Mouse (Mus musculus): ENCODE measurements around the gene Jdp2. TPM values are rescaled to one million over a fixed set of nuclear protein-coding genes. Genes with fewer than 3 reads are reported as not detected.
"Not testable (repeated sequence)": the region's sequence is repeated elsewhere in the genome, so short reads cannot be mapped to it uniquely, and the experiment has no call there.

Jdp2 gene
- total RNA-seq, 2 experiments from 2014 or later: 74.8 to 77.6 TPM

DNA sequence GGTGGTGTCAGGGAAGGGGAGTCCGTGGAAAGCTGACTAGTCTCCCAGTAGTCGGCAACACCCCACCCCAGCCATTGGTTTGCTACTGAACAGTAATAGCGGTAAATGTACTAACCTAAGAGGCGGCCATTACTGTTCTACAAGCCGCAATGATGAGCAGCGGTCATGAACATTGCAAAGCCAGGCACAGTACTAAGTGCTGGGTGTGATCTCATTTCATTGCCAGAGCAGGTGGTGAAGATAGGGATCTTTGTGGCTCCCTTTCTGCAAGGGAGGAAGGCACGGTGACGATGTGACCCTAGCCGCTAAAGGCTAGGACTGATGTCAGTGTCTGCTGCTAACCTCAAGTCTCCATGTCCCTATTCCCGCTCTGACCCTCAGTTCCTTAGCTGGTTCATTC is 33.5 kb downstream of the Jdp2 start:
- DNase-seq (ENCODE audit: low spot score in 2 of 2): no peak

DNA sequence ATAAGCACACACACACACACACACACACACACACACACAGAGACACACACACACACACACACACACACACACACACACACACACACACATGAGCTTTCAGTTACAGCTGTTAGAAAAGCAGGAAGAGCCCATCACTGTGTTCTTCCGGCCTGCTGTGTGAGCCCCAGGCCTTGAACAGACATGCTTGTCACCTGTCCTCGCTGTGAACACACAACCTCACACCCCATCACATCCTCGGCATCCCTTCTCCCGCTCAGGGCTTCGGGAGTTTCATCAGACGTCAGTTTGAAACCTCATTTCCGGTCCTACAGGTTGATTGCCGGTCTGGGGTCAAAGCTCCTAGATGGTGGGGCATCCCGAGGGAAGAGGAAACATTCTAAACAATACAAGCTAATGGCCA is 39.1 kb downstream of the Jdp2 start:
- no peak for DNase-seq (ENCODE audit: low spot score in 2 of 2)

DNA sequence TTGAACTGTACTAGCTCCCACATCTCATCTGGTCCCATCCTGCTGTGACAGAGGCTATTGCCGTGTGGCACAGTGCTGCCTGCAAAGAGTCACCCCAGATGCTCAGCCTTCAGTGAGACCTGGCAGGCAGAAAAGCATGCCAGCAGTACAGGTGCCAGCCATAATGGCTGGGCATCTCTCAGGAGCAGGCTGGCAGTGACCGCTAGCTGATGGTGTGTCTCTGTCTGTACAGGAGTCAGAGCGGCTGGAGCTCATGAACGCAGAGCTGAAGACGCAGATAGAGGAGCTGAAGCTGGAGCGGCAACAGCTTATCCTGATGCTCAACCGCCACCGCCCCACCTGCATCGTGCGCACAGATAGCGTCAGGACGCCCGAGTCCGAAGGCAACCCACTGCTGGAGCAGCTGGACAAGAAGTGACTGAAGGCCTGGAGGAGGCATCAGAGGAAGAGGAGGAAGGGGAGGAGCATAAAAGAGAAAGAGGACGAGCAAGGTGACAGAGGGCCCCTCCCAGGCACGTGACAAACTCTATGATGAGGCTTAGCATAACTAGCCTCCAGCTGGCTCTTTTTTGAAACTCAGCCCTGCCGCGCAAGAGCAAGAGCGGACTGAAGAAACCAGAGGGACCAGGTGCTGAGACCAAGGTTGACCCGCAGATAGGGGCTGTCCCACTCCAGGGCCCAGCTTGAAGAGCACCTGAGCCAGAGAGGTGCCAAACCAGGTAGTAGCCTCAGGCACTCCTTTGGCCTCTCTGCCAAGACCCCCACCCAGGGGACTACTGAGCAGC is 39.9 kb downstream of the Jdp2 start:
- DNase-seq (ENCODE audit: low spot score in 2 of 2): no peak

DNA sequence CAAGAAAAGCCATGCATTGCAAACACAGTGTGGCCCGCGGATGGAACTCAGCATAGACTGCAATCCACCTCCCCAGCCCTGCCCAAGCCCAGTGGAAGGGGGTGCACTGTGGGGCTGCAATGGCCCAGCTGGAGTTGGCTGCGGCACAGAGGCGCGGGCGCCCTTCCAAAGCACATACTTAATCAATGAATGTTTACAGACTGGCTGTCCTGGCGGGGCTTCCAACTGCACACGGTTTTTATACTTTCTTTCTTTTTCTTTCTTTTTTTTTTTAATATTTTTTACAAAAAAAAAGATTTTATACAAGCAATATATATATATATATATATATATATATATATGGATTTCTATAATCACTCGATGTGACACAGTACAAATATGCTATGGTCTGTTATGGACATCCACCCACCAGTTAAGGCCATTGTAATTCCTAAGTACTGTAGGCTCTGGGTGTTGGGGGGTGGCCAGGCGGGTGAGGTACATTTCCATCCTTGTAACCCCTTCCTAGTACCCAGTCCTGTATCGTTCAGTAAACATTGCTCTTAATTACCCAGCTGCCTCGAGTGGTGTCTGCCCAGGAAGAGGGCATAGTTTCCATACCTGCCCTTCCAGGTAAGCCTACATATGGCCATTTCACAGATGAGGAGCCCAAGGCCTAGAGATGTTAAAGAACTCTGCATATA is 40.6 kb downstream of the Jdp2 start:
- peak; percentile 50 to 63 for DNase-seq (ENCODE audit: low spot score in 2 of 2)

DNA sequence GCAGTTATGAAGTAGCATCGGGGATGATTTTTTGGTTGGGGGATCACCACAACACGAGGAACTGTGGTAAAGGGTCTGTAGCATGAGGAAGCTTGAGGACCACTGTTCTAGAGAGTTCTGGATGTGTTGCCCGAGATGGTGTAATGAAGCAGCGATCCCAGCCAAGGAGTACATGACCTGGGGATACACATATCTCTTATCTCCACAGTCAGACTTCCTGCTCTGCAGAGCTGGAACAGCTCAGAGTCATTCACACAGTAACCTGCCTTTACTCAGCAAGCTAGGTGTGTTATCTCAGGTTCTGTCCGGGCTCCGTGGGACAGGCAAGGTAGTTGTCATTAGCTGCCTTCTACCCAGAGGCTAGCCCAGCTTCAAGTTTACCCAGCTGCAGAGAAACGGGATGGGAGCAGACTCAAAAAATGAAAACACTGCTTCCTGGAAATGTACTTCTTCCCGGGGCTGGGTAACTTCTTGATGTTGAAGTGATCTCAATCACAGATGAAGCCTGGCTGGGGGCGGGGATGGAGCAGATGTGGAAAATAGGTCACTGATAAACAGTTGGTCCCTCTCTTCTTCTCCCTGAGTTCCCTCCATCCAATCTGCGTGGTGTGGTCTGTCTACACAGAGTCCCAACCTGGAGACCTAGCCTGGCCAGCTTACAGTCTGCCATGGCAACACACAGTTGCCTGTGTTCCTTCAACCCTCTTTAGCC is 42.2 kb downstream of the Jdp2 start:
- DNase-seq (ENCODE audit: low spot score in 2 of 2): no peak

DNA sequence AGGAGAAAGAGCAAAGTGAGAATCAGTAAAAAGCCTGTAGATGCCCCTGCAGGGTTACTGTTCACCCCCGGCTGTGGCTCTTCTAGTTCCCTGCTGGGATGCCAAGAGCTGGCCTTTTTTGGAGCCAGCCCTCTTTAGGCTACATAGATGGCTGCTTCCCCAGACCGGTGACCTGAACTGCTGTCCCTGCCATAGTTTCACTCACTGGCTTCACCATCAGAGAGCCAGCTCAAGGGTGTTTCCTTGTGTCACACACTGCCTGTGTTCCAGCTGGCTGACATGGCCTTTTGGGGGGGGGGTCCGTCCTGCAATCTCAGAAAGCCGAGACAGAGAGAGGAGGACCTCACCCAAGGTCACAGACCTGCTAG is 42.7 kb downstream of the Jdp2 start:
- no peak for DNase-seq (ENCODE audit: low spot score in 2 of 2)

GRCm38 (mm10) chr12:85643735-85644134 is 44.9 kb downstream of the Jdp2 start:
- no peak for DNase-seq (ENCODE audit: low spot score in 2 of 2)

- no peak for DNase-seq (ENCODE audit: low spot score in 2 of 2)
These were observed 46.8 kb downstream of the Jdp2 start for GRCm38 (mm10) chr12:85645664-85646063.

DNA sequence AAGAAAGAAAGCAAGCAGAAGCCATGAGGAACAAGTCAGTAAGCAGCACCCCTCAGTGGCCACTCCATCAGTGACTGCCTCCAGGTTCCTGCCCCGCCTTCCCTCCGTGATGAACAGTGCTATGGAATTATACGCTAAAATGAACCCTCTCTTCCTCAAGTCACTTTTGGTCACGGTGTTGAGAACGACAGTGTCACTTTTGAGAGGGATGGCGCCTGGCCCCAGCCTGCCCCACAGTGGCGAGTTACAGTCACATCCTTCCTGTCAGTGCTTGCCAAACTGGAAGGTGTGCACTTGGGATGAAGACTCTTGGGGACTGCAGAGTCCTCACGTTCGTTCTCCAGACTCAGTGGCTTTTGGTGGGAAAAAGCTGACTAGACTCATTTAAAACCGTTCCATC is 48.5 kb downstream of the Jdp2 start:
- DNase-seq (ENCODE audit: low spot score in 2 of 2): no peak

DNA sequence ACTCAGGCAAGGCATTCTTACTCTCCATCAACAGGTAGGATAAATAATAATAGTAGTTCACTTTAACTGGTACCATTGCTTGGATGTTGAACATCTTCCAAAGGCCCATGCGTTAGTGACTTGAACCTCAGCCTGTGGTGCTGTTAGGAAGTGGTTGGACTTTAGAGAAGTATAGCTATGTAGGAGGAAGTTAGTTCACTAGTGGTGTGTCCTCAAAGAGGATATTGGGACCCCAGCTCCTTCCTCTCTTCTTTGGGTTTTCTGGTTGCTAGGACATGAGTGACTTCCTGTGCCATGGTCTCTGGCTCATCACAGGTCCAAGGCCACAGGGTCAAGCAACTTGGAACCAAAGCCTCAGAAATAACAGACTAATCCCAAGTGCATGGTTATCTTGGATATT is 49.1 kb downstream of the Jdp2 start:
- DNase-seq (ENCODE audit: low spot score in 2 of 2): no peak

DNA sequence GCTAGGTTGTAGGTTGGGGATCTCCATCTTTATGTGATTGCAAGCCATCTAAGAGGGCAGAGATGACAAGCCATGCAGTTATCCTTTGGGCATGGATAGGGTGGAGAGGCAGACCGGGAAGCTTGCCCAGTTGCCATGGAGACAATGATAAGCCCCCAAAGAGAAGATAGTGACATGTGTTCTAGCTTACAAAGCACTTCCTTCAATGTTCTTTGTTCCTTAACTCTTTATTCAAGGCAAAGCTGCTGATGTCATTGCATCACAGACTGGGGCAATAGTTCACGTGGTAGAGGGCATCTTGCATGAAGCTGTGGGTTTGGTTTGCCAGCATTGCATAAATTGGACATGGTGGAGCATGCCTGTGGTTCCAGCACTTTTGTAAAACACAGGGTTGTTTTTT is 60.5 kb downstream of the Jdp2 start:
- DNase-seq (ENCODE audit: low spot score in 2 of 2): no peak

DNA sequence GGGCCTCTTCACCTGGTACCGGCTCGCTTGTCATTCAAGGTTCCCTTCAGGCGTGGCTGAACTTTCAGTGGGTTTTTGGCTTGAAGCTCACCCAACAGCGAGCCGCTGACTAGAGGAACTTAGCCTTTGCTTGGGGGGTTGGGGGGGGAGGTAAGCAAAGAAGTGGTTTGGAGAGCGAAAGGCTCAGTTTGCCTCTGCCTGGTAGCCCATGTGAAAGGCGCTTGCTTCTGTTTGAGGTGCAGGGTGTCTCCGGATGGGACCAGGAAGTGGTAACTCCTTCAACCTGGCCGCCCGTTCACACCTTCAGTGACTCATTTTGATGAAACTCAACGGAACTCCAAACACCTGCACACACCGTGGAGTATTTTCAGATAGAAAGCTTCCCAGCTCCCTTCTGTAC is 62.0 kb downstream of the Jdp2 start:
- no peak for DNase-seq (ENCODE audit: low spot score in 2 of 2)

GRCm38 (mm10) chr12:85662232-85662631 is 63.4 kb downstream of the Jdp2 start:
- not testable (repeated sequence) for DNase-seq (ENCODE audit: low spot score in 2 of 2)

GRCm38 (mm10) chr12:85662896-85663295 is 64.1 kb downstream of the Jdp2 start:
- peak; percentile 79 to 81 for DNase-seq (ENCODE audit: low spot score in 2 of 2)

GRCm38 (mm10) chr12:85666112-85666511 is 67.3 kb downstream of the Jdp2 start:
- no peak for DNase-seq (ENCODE audit: low spot score in 2 of 2)

GRCm38 (mm10) chr12:85667071-85667470 is 68.2 kb downstream of the Jdp2 start:
- no peak for DNase-seq (ENCODE audit: low spot score in 2 of 2)

DNA sequence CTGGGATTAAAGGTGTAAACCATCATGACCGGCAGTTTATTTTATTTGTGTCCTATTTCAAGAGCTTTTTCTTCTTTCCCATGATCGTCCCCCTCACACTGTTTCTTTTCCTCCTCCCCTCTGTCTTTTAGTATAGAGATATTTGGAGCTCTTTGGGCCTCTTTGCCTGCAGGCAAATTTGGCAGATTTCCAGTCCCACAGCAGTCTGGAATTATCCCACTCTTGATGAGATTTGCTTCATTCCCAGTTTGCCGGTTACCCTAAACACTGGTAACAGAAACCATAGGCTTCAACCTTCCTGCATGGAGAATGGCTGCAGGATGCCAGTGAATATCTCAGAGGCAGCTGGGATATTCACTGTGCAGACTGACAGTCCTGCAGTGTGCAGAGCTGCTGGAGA is 69.9 kb downstream of the Jdp2 start:
- no peak for DNase-seq (ENCODE audit: low spot score in 2 of 2)

- no peak for DNase-seq (ENCODE audit: low spot score in 2 of 2)
These were observed 71.3 kb downstream of the Jdp2 start for GRCm38 (mm10) chr12:85670080-85670479.

- DNase-seq (ENCODE audit: low spot score in 2 of 2): no peak
These were observed 75.1 kb downstream of the Jdp2 start for GRCm38 (mm10) chr12:85673914-85674313.

GRCm38 (mm10) chr12:85679117-85679516 is 80.3 kb downstream of the Jdp2 start:
- DNase-seq (ENCODE audit: low spot score in 2 of 2): no peak

DNA sequence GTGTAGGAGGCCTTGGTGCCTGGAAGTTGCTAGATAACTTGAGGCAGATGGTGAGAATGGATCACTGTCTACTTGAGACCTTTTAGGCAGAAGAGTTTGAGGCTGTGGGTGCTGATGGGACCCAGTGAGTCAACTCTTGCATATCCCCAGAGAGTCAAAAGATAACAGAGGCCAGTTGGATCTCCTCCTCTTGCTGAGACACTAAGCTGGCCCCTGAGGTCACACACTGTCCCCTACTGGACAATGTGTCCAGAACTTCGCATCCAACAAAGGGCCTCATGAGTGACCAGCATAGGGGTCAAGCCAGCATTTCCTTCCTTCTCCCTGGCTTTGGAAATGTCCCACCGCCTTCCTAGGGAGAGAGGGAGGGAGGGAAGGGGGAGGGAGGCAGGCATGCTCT is 81.0 kb downstream of the Jdp2 start:
- no peak for DNase-seq (ENCODE audit: low spot score in 2 of 2)

DNA sequence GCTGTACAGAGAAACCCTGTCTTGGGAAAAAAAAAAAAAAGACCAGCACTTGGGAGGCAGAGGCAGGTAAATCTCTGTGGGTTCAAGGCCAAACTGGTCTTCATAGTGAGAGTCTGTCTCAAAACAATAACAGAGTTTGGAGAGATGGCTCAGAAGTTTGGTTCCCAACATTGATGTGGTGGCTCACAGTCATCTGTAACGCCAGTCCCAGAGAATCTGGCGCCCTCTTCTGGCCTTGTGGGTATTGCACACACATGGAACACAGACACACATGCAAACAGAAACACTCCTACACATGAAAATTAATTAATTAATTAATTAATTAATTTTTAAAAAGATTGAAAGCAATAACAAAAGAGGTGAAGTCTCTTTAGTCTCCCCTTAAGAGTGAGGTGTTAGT is 83.5 kb downstream of the Jdp2 start:
- no peak for DNase-seq (ENCODE audit: low spot score in 2 of 2)
